Mouse (Mus musculus) c-Kit-positive CD71-negative TER-119-negative erythroid progenitor cells, embryonic 14.5 days (primary cell): ENCODE measurements at regions not wholly inside any gene's neighbourhood (a gene's known extent, or its start where the extent isn't known, plus 50 kb on each side); places are given as distances from the start of the nearest gene placed in this dataset.
"Not testable (repeated sequence)": the region's sequence is repeated elsewhere in the genome, so short reads cannot be mapped to it uniquely, and the experiment has no call there.

Experiments
- DNase-seq: peaks from one replicate; pipeline ENCODE4 v3.0.0-alpha.2; 2013; ENCODE audit warnings: low read depth

GRCm38 (mm10) chr6:89153027-89153662, 209.3 kb downstream of the Plxna1 start:
- DNase-seq: no peak

DNA sequence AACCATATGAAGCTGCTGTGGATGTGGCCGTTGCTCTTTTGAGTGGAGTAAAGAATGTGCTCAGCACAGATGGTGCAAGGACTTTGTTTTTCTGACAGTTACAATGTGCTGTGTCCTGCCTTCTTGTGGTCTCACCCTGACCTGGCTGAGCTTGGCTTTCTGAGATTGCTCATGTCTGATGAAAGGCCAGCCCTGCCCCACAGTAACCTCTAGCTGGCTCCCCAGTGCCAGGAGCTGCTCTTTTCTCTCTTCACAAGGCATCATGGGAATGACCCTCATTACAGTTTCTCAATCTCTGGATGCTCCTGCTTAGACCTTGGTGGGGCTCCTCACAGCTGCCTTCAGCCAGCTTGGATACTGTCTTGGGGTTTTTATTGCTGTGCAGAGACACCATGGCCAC, 204.9 kb downstream of the Plxna1 start:
- DNase-seq: no peak

- no peak for DNase-seq
Observed at GRCm38 (mm10) chr6:89160051-89160450, 202.4 kb downstream of the Plxna1 start.

DNA sequence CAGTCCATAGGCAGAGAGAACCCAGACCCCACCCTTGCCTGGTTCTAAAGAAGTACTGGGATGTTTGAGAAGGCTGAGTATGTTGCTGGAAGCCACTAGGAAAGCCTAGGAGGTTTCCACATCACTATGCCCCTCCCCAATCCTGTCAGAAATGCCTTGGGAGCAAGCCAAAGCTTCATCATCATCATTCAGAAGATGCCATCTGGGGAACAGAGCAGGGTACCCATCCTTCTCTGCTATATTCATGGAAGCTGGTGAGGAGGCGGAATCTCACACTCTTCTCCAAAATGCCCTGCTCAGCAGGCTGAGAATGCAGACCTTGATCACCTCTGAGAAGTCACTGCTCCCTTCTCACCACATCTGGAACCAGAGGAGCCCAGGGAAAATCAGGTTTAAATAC, 200.7 kb downstream of the Plxna1 start:
- DNase-seq: no peak

DNA sequence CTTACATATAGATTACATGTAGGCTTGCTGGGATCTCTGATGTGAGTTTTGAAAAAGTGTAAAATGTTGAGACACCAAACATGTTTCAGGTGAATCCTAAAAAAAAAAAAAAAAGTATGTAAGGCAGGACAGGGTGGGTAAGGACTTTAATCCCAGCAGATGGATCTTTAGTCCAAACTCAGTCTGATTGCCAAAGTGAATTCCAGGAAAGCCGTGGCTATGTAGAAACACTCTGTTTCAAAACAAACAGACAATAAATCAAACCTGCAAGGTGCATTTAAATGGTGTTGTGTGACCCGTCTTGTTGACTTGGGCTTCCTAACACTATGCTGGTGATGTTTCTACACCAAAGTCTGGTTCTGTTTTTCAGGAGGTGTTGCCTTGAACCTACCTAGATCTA, 192.9 kb downstream of the Plxna1 start:
- no peak for DNase-seq

GRCm38 (mm10) chr6:89184920-89185319, 177.5 kb downstream of the Plxna1 start:
- not testable (repeated sequence) for DNase-seq

DNA sequence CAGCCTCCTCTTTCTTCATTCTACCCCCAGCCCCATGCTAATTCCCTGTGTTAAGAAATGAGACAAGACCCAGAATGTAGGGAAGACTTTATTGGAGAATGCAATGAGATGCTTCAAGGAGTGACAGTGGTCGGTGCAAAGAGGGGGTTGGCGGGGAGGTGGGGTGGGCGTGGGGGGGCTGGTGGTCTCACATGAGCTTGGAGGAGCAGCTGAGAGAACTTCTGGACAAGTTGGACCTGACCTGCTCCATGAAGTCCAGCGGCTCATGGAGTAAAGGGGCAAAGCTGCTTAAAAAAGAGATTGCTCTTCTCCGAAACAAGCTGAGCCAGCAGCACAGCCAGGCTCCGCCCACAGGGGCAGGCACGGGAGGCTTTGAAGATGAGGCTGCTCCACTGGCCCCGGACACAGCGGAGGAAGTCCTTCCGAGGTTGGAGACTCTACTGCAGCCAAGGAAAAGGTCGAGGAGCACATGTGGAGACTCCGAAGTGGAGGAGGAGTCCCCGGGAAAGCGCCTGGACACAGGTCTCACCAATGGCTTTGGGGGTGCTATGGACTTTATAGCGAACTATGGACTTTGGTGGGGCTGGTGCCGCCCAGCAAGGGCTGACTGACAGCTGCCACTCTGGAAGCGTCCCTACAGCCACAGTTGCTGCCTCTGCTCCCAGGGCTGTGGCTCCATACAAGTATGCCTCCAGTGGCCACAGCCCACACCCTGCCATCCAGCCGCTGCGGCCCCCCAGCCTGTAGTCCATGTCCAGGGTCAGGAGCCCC, 161.7 kb downstream of the Plxna1 start:
- DNase-seq: not testable (repeated sequence)

DNA sequence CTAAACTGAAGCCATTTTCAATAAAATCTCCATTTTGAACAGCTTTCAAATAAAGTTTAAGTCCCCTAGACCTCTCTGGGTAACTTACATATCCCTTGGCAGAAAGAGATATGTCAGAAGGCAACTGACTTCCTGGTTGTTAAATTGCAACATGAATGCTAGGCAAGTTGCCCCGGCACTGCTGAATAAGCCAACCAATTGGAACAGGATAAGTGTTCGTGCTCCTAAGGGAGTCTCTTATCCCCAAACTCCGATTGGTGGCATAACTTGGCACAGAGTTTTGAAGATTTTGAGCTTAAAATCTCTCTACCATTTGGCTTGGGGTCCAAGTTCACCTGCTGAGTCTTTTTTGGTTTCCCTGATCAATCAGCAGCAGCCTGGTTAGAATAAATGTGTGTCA, 147.4 kb downstream of the Plxna1 start:
- DNase-seq: no peak

DNA sequence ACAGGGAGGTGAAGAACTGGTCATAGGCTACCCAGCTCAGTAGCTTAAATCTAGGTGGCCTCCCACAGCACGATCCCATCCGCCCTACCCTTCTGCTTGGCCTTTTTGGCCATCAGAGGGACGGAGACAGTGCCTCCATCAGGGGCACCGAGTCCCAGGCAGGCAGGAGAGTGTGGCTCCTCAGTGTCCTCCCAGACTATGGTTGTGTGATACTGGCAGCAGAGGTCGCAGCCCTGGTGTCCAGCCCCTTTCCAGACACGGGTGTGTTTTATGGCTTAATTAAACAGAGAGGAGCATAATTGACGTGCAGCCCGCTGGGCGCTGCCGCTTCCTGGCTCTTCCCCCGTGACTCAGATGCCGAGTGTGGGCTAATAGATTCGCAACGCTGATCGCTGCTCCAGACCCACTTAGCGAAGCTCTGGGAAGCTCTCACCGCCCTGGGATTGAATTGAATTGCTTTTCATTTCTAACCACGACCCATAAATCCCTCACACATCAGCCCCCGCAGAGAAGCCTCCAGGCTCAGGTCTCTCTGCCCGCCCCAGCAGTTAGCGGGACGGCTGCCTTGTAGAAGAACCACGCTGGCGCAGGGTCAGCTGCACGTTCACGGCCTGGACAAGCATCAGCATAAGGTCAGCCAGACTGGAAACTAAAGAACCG, 126.9 kb downstream of the Plxna1 start:
- no peak for DNase-seq

DNA sequence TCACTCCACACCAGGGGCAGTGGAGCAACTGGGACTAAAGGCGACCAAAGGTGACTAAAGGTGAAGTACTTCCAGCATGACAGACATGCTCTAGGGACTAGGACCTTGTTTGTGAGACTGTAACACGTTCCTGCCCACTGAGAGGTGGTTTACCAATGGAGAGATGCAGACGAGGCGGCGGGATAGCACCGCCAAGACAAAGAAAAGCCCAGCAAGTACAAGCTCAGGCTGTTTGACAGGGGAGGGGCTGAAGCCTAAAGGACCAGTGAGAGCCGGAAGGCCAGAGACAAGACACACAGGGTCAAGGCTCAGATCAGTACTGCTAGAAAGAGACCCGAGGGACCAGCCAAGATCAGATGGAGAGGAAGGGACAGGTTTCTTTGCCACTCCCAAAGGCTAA, 126.2 kb downstream of the Plxna1 start:
- no peak for DNase-seq

GRCm38 (mm10) chr6:89236892-89237646, 125.4 kb downstream of the Plxna1 start:
- no peak for DNase-seq

GRCm38 (mm10) chr6:89238871-89239270, 123.5 kb downstream of the Plxna1 start:
- no peak for DNase-seq

DNA sequence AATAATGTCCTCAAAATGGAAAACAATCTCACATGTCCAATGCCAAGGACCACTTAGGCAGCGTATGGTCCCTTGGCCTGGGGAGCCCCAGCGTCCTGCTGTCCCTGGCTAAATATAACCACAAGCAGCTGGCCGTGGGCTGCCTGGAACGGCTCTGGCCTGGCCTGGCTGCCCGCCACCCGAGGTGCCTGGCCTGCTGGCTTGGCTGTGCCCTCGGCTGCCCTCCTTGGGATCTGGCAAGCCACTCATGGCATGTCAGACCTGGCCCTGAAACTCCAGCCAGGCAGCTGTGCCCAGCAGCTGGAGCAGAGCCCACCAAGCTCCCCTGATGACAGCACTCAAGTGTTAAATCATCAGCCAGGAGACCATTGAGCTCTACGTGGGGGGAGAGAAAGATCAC, 122.9 kb downstream of the Plxna1 start:
- DNase-seq: no peak

GRCm38 (mm10) chr6:89240168-89240705, 122.2 kb downstream of the Plxna1 start:
- DNase-seq: no peak

- DNase-seq: no peak
Observed at GRCm38 (mm10) chr6:89242371-89243288, 119.8 kb downstream of the Plxna1 start.

- no peak for DNase-seq
Observed at GRCm38 (mm10) chr6:89245506-89245905, 116.9 kb downstream of the Plxna1 start.

DNA sequence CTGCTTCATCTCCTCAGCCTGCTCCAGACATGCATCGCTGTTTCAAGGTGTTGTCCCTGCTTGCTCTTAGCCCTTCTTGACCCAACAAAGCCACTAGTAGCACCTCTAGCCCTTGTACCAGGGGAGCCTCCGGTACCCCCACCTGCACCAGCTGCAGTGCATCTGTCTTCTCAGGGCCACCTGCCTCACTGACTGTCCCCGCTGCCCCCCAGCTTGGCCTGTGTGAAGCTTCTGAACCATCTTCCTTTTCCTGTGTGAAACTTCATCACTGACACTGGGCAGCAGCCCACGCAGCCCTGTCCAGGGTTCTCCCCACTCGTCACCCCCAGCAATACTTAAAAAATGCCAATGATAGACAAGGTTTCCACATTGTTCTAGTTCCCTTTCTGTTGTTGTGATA, 116.2 kb downstream of the Plxna1 start:
- no peak for DNase-seq

- DNase-seq: no peak
Observed at GRCm38 (mm10) chr6:89248574-89248973, 113.8 kb downstream of the Plxna1 start.

- no peak for DNase-seq
Observed at GRCm38 (mm10) chr6:89249303-89249702, 113.1 kb downstream of the Plxna1 start.

- DNase-seq: no peak
Observed at GRCm38 (mm10) chr6:89251641-89252040, 110.8 kb downstream of the Plxna1 start.

- no peak for DNase-seq
Observed at GRCm38 (mm10) chr6:89256022-89256421, 106.4 kb downstream of the Plxna1 start.
